Mouse (Mus musculus) neural tube, embryonic 15.5 days (tissue): ENCODE results near the gene Vmn1r72. TPM values are rescaled to one million over a fixed set of nuclear protein-coding genes. Genes with fewer than 3 reads are reported as not detected.
"Not testable (repeated sequence)": the region's sequence is repeated elsewhere in the genome, so short reads cannot be mapped to it uniquely, and the experiment has no call there.

ENCODE experiments used
- ATAC-seq: fragments of 200-750 bp; cut with Nextera tagmentation; 2 replicates; pipeline ENCODE4 v1.8.0; 2017; ENCODE audit warnings: mild to moderate bottlenecking, moderate TSS enrichment, moderate library complexity; ENCODE audit not compliant: low FRiP score
- H3K27ac ChIP-seq: fragments of 300-500 bp; sonication (generic); replicated peaks from 2 replicates; pipeline ENCODE4 v1.5.1; 2015; ENCODE audit warnings: mild to moderate bottlenecking, inconsistent platforms
- H3K27me3 ChIP-seq: fragments of 300-500 bp; sonication (generic); replicated peaks from 2 replicates; pipeline ENCODE4 v1.6.1; 2015; ENCODE audit warnings: inconsistent platforms
- H3K36me3 ChIP-seq: fragments of 300-500 bp; sonication (generic); 2 replicates; pipeline ENCODE4 v1.6.1; 2015; ENCODE audit warnings: inconsistent platforms
- H3K4me1 ChIP-seq: fragments of 300-500 bp; sonication (generic); 2 replicates; pipeline ENCODE4 v1.6.1; 2015; ENCODE audit warnings: inconsistent platforms
- H3K4me2 ChIP-seq: fragments of 300-500 bp; sonication (generic); 2 replicates; pipeline ENCODE4 v1.6.1; 2015; ENCODE audit warnings: inconsistent platforms, mild to moderate bottlenecking, moderate library complexity
- H3K4me3 ChIP-seq: fragments of 300-500 bp; sonication (generic); replicated peaks from 2 replicates; pipeline ENCODE4 v1.5.1; 2015; ENCODE audit warnings: mild to moderate bottlenecking, inconsistent platforms
- H3K9ac ChIP-seq: fragments of 300-500 bp; sonication (generic); replicated peaks from 2 replicates; pipeline ENCODE4 v1.6.1; 2015; ENCODE audit warnings: mild to moderate bottlenecking, inconsistent platforms
- H3K9me3 ChIP-seq: fragments of 300-500 bp; sonication (generic); replicated peaks from 2 replicates; pipeline ENCODE4 v1.6.1; 2016; ENCODE audit warnings: inconsistent platforms
- WGBS: fragments of 180-500 bp; shearing (Covaris S2); methylation state at CpG from one replicate; pipeline ENCODE4 v1.1.7; 2015; ENCODE audit warnings: mixed read lengths; 5-methylcytosine and 5-hydroxymethylcytosine counted together
- polyA plus RNA-seq: library from polyadenylated mRNA; unstranded; fragments of >200 nt; fragmentation: Nextera tagmentation; extraction: Ambion mirVana; gene quantifications from 2 replicates; pipeline ENCODE4 v1.2.1, GENCODE M21; 2015

The Vmn1r72 gene
- not detected in 2 replicates for polyA plus RNA-seq

- H3K36me3 ChIP-seq, H3K4me2 ChIP-seq, H3K4me3 ChIP-seq, H3K4me1 ChIP-seq, H3K27me3 ChIP-seq, ATAC-seq, H3K27ac ChIP-seq, H3K9ac ChIP-seq, H3K9me3 ChIP-seq: not testable (repeated sequence)
These were observed at the start of gene Vmn1r72 for GRCm38 (mm10) chr7:11680047-11680446. Vmn1r72 (minus strand) TSS chr7:11680147.

GRCm38 (mm10) chr7:11617082-11617481 is 62.9 kb downstream of the Vmn1r72 start:
- H3K4me3 ChIP-seq, H3K4me2 ChIP-seq, H3K4me1 ChIP-seq, H3K36me3 ChIP-seq, H3K27me3 ChIP-seq, ATAC-seq, H3K9ac ChIP-seq, H3K27ac ChIP-seq, H3K9me3 ChIP-seq: not testable (repeated sequence)
- WGBS, result 9% methylated on average over 8 of the region's 8 CpGs

Other genes starting within 250 kb of the Vmn1r72 start
- not detected in 2 replicates for gene Zscan4-ps2, start 165.8 kb downstream of the Vmn1r72 start, polyA plus RNA-seq
- not detected in 2 replicates for gene Zscan4-ps3, start 70.8 kb downstream of the Vmn1r72 start, polyA plus RNA-seq
- not detected in 2 replicates for gene Vmn1r73, start 50.1 kb upstream of the Vmn1r72 start, polyA plus RNA-seq
- gene Vmn1r74, start 153.8 kb upstream of the Vmn1r72 start, polyA plus RNA-seq, result not detected in 2 replicates
- not detected in 2 replicates for gene Vmn1r75, start 194.5 kb upstream of the Vmn1r72 start, polyA plus RNA-seq